Mouse (Mus musculus) heart, adult 9 months (tissue): Measurements from ENCODE around the gene Lhx3.

Source experiments
- DNase-seq, 2 experiments: peaks; one replicate each; pipeline ENCODE4 v3.0.0; 2022; ENCODE audit warnings: low spot score in 2 of 2

The Lhx3 gene

GRCm38 (mm10) chr2:26201926-26202848, 5.9 kb downstream of the Lhx3 start:
- DNase-seq, result no peak

GRCm38 (mm10) chr2:26198488-26198887, 9.6 kb downstream of the Lhx3 start:
- DNase-seq, result no peak

- DNase-seq, result no peak
Observed at GRCm38 (mm10) chr2:26194552-26195339, 13.3 kb downstream of the Lhx3 start.

- DNase-seq, result peak; percentile 17 to 29
Observed at GRCm38 (mm10) chr2:26188517-26188916, 19.6 kb downstream of the Lhx3 start.

GRCm38 (mm10) chr2:26184352-26184751, 23.7 kb downstream of the Lhx3 start:
- DNase-seq, result no peak

GRCm38 (mm10) chr2:26182646-26183045, 25.4 kb downstream of the Lhx3 start:
- peak in 1 of 2 experiments; percentile 14 for DNase-seq

- DNase-seq, result no peak
Observed at GRCm38 (mm10) chr2:26177189-26177588, 30.9 kb downstream of the Lhx3 start.

GRCm38 (mm10) chr2:26176731-26177130, 31.4 kb downstream of the Lhx3 start:
- no peak for DNase-seq

- no peak for DNase-seq
Observed at GRCm38 (mm10) chr2:26175191-26175590, 32.9 kb downstream of the Lhx3 start.

GRCm38 (mm10) chr2:26172166-26172565, 35.9 kb downstream of the Lhx3 start:
- no peak for DNase-seq

- no peak for DNase-seq
Observed at GRCm38 (mm10) chr2:26170376-26170775, 37.7 kb downstream of the Lhx3 start.

GRCm38 (mm10) chr2:26168843-26169579, 39.1 kb downstream of the Lhx3 start:
- no peak for DNase-seq

GRCm38 (mm10) chr2:26166890-26167289, 41.2 kb downstream of the Lhx3 start:
- no peak for DNase-seq

GRCm38 (mm10) chr2:26158064-26158463, 50.0 kb downstream of the Lhx3 start:
- no peak for DNase-seq

GRCm38 (mm10) chr2:26156191-26156977, 51.7 kb downstream of the Lhx3 start:
- no peak for DNase-seq

- no peak for DNase-seq
Observed at GRCm38 (mm10) chr2:26155737-26156136, 52.4 kb downstream of the Lhx3 start.

- no peak for DNase-seq
Observed at GRCm38 (mm10) chr2:26154586-26154985, 53.5 kb downstream of the Lhx3 start.

- DNase-seq, result no peak
Observed at GRCm38 (mm10) chr2:26153909-26154340, 54.2 kb downstream of the Lhx3 start.

GRCm38 (mm10) chr2:26153295-26153694, 54.8 kb downstream of the Lhx3 start:
- DNase-seq, result no peak
